27 mouse cellular contexts compared by ENCODE assay signal in genomic region chr2:27128990-27129389, GRCm38 (mm10). TPM values are rescaled to one million over a fixed set of nuclear protein-coding genes. Genes with fewer than 3 reads are reported as not detected.
DNase-seq lines count a peak whose midpoint lies in the region; ATAC-seq lines count a peak whose summit lies in the region.
"Had no signal": no experiment of that assay in that cellular context is flagged by ENCODE, and none has a peak within 500 bp of the region (broad histone marks: within the 10 kb centered on the region; RNA-seq: fewer than 3 reads in every experiment).

No protein-coding gene starts in this region.

- peak; percentile 76 for DNase-seq in heart, adult 11 months
- DNase-seq in heart, postnatal 14 days = no peak
- no peak for DNase-seq in gastrocnemius, adult 8-10 months (ENCODE audit: low spot score in 2 of 2)
- no peak for DNase-seq in natural killer cell, adult 2 months (ENCODE audit: low spot score in 2 of 2)
- DNase-seq: adrenal gland, postnatal 14 days; cerebellum, adult 18-20 months; cerebellum, adult 9-11 months; cerebellum, postnatal 36 days; forebrain, postnatal 0 days; gastrocnemius, adult 2 months; gastrocnemius, postnatal 36 days; heart, adult 2 months had no signal

- no peaks in the 10 kb centered on the region for H3K36me3 ChIP-seq in intestine, embryonic 15.5 days
- H3K36me3 ChIP-seq: embryonic facial prominence, embryonic 10.5 days; heart, embryonic 15.5 days; hindbrain, embryonic 12.5 days had no signal

- no peak overlapping the region for H3K4me3 ChIP-seq in intestine, embryonic 15.5 days (replicated peaks)
- H3K4me3 ChIP-seq: embryonic facial prominence, embryonic 10.5 days; forebrain, embryonic 13.5 days; gastrocnemius, adult 2 months; heart, adult 2 months; heart, embryonic 15.5 days; hindbrain, embryonic 12.5 days had no signal

- no peak overlapping the region for H3K4me2 ChIP-seq in intestine, embryonic 15.5 days (replicated peaks)
- H3K4me2 ChIP-seq: forebrain, embryonic 13.5 days; heart, embryonic 11.5 days; heart, embryonic 15.5 days; hindbrain, embryonic 12.5 days had no signal

- ATAC-seq in common myeloid progenitor, adult 5-6 weeks (replicated peaks; ENCODE audit: low read depth, poor library complexity, severe bottlenecking) = peak; percentile 71
- 0 out of 2 replicates have a peak, but pooled peaks have one; percentile 43 for ATAC-seq in megakaryocyte, adult 5-6 weeks (ENCODE audit: poor library complexity, severe bottlenecking)
- no peak for ATAC-seq in intestine, embryonic 15.5 days
- ATAC-seq: activated CD4-positive, CD25-positive, alpha-beta regulatory T cell, adult 4 months; forebrain, embryonic 13.5 days; forebrain, postnatal 0 days; hindbrain, postnatal 0 days; Patski had no signal

- no peaks in the 10 kb centered on the region for H3K27me3 ChIP-seq in intestine, embryonic 15.5 days (replicated peaks)
- H3K27me3 ChIP-seq: forebrain, embryonic 13.5 days had no signal

- H3K27ac ChIP-seq in intestine, embryonic 15.5 days = no peak overlapping the region
- H3K27ac ChIP-seq: embryonic facial prominence, embryonic 10.5 days; forebrain, embryonic 13.5 days; gastrocnemius, adult 2 months; heart, adult 2 months; heart, embryonic 15.5 days; hindbrain, embryonic 12.5 days; hindbrain, postnatal 0 days had no signal

- H3K9me3 ChIP-seq in intestine, embryonic 15.5 days = no peaks in the 10 kb centered on the region
- H3K9me3 ChIP-seq: embryonic facial prominence, embryonic 10.5 days; forebrain, embryonic 13.5 days; heart, embryonic 15.5 days; hindbrain, embryonic 12.5 days had no signal

- no peak overlapping the region for H3K9ac ChIP-seq in intestine, embryonic 15.5 days
- H3K9ac ChIP-seq: forebrain, embryonic 13.5 days; forebrain, postnatal 0 days; heart, embryonic 15.5 days; hindbrain, embryonic 12.5 days had no signal

- intact Hi-C loops in heart, postnatal 14 days (cut with DNase I) = loop anchor here (5.0 kb wide), 1 partner anchor 63 kb away; no protein-coding TSS in a partner anchor

- H3K4me1 ChIP-seq in intestine, embryonic 15.5 days (replicated peaks) = no peaks in the 10 kb centered on the region
- H3K4me1 ChIP-seq: embryonic facial prominence, embryonic 10.5 days; forebrain, embryonic 13.5 days; hindbrain, embryonic 12.5 days had no signal

- 64% methylated on average over 3 of the region's 3 CpGs for WGBS in intestine, embryonic 15.5 days

RNA-seq across cellular contexts. Expression of gene Fam163b, which starts 13.3 kb away (rescaled TPM):
- total RNA-seq in heart, postnatal 14 days (2021) = under 1 TPM; 0.38 to 0.51 TPM
- total RNA-seq in common myeloid progenitor, adult 5-6 weeks (2017) = not detected in 2 replicates
- total RNA-seq in megakaryocyte, adult 5-6 weeks (2015) = not detected in 2 replicates
- total RNA-seq in megakaryocyte, adult 5-6 weeks (2017) = not detected in 2 replicates
- total RNA-seq in gastrocnemius, adult 8-10 months (2022) = under 1 TPM in 1 of 4 experiments, not detected in 3; 0.08 TPM
- polyA plus RNA-seq in intestine, embryonic 15.5 days (2015; fragmentation: Nextera tagmentation; extraction: Ambion mirVana) = 0.21 and 0.26 TPM in 2 replicates
- total RNA-seq: CH12.LX; gastrocnemius, adult 2 months; gastrocnemius, postnatal 36 days had no signal
- polyA plus RNA-seq: activated CD4-positive, CD25-positive, alpha-beta regulatory T cell, adult 4 months; Patski had no signal

RNA-seq across cellular contexts. Expression of gene Dbh, which starts 36.0 kb away (rescaled TPM):
- total RNA-seq in heart, postnatal 14 days (2021) = 1 to 10 TPM; 2.2 to 2.6 TPM
- total RNA-seq in common myeloid progenitor, adult 5-6 weeks (2017) = not detected in 2 replicates
- not detected in 2 replicates for total RNA-seq in megakaryocyte, adult 5-6 weeks (2015)
- total RNA-seq in megakaryocyte, adult 5-6 weeks (2017) = not detected in 2 replicates
- not detected for total RNA-seq in gastrocnemius, adult 8-10 months (2022)
- polyA plus RNA-seq in intestine, embryonic 15.5 days (2015; fragmentation: Nextera tagmentation; extraction: Ambion mirVana) = 3.9 and 5.4 TPM in 2 replicates
- total RNA-seq: CH12.LX; gastrocnemius, adult 2 months; gastrocnemius, postnatal 36 days had no signal
- polyA plus RNA-seq: activated CD4-positive, CD25-positive, alpha-beta regulatory T cell, adult 4 months; forebrain, embryonic 13.5 days; Patski had no signal

RNA-seq across cellular contexts. Expression of gene Adamtsl2, which starts 49.8 kb away (rescaled TPM):
- 10 to 100 TPM; 27.9 to 36.3 TPM for total RNA-seq in heart, postnatal 14 days (2021)
- total RNA-seq in common myeloid progenitor, adult 5-6 weeks (2017) = not detected in 2 replicates
- not detected in 2 replicates for total RNA-seq in megakaryocyte, adult 5-6 weeks (2015)
- not detected in 2 replicates for total RNA-seq in megakaryocyte, adult 5-6 weeks (2017)
- total RNA-seq in gastrocnemius, adult 8-10 months (2022) = 1 to 10 TPM in 3 of 4 experiments, under 1 TPM in 1; 0.99 to 2.2 (median 1.5) TPM
- 2.0 and 2.2 TPM in 2 replicates for polyA plus RNA-seq in intestine, embryonic 15.5 days (2015; fragmentation: Nextera tagmentation; extraction: Ambion mirVana)
- polyA plus RNA-seq: activated CD4-positive, CD25-positive, alpha-beta regulatory T cell, adult 4 months had no signal

RNA-seq across cellular contexts. Expression of gene Mymk, which starts 57.0 kb away (rescaled TPM):
- total RNA-seq in heart, postnatal 14 days (2021) = not detected
- not detected in 2 replicates for total RNA-seq in common myeloid progenitor, adult 5-6 weeks (2017)
- total RNA-seq in megakaryocyte, adult 5-6 weeks (2015) = not detected in 2 replicates
- total RNA-seq in megakaryocyte, adult 5-6 weeks (2017) = not detected in 2 replicates
- total RNA-seq in gastrocnemius, adult 8-10 months (2022) = under 1 TPM in 1 of 4 experiments, not detected in 3; 0.48 TPM
- 0.15 and 0.24 TPM in 2 replicates for polyA plus RNA-seq in intestine, embryonic 15.5 days (2015; fragmentation: Nextera tagmentation; extraction: Ambion mirVana)
- total RNA-seq: adrenal gland, adult 18-20 months; adrenal gland, postnatal 14 days; CH12.LX; forebrain, postnatal 0 days; heart, adult 2 months; heart, postnatal 25 days; hindbrain, postnatal 0 days had no signal
- polyA plus RNA-seq: activated CD4-positive, CD25-positive, alpha-beta regulatory T cell, adult 4 months; forebrain, embryonic 13.5 days; intestine, embryonic 14.5 days had no signal

Comparison
In these comparisons a context has a peak if more than half of its experiments do, and no peak if none do; other contexts are left out.
1. RNA of gene Adamtsl2, which starts 49.8 kb away (total RNA-seq): 27.9 to 36.3 TPM in heart, postnatal 14 days; 0.99 to 2.2 TPM in gastrocnemius, adult 8-10 months, not detected in common myeloid progenitor, adult 5-6 weeks and not detected in megakaryocyte, adult 5-6 weeks; every median in the first group is over 4 times any median in the second.